Mouse (Mus musculus): ENCODE results near the gene Pacs2. TPM values are rescaled to one million over a fixed set of nuclear protein-coding genes. Genes with fewer than 3 reads are reported as not detected.

Pacs2 gene
- 10 to 100 TPM; 33.1 to 37.1 TPM for total RNA-seq (2021)
- long read RNA-seq, experiment 1, full-length matches to known transcripts, result 12 of 33 reads
- long read RNA-seq, experiment 1, partial matches to known transcripts, result 5 of 33 reads
- long read RNA-seq, experiment 1, other reads (novel, unspliced or antisense), result 16 of 33 reads
- long read RNA-seq, experiment 2, full-length matches to known transcripts, result 3 of 16 reads
- long read RNA-seq, experiment 2, partial matches to known transcripts, result 4 of 16 reads
- long read RNA-seq, experiment 2, other reads (novel, unspliced or antisense), result 9 of 16 reads

GRCm38 (mm10) chr12:113013604-113014558, at the start of gene Pacs2:
Pacs2 (plus strand) TSS chr12:113014508.
- DNase-seq, result peak; percentile 94 to 96

- no peak for DNase-seq
These were observed 48.5 kb upstream of the Pacs2 start for GRCm38 (mm10) chr12:112965783-112966182.

GRCm38 (mm10) chr12:112968943-112969342, 45.4 kb upstream of the Pacs2 start:
- no peak for DNase-seq

GRCm38 (mm10) chr12:112969616-112970015, 44.7 kb upstream of the Pacs2 start:
- peak in 1 of 2 experiments; percentile 34 for DNase-seq

GRCm38 (mm10) chr12:112974736-112975135, 39.6 kb upstream of the Pacs2 start:
- DNase-seq, result no peak

- DNase-seq, result peak; percentile 90 to 92
These were observed 37.8 kb upstream of the Pacs2 start, which contains the start of gene Btbd6 for GRCm38 (mm10) chr12:112976371-112977073. Btbd6 (plus strand) TSS chr12:112976482.

- no peak for DNase-seq
These were observed 37.2 kb upstream of the Pacs2 start for GRCm38 (mm10) chr12:112977156-112977555.

- no peak for DNase-seq
These were observed 32.3 kb upstream of the Pacs2 start for GRCm38 (mm10) chr12:112982031-112982430.

GRCm38 (mm10) chr12:112985346-112985745, 29.0 kb upstream of the Pacs2 start:
- DNase-seq, result no peak

GRCm38 (mm10) chr12:112987877-112988276, 26.4 kb upstream of the Pacs2 start:
- peak; percentile 27 to 69 for DNase-seq

- DNase-seq, result no peak
These were observed 23.5 kb upstream of the Pacs2 start for GRCm38 (mm10) chr12:112990706-112991405.

- no peak for DNase-seq
These were observed 22.9 kb upstream of the Pacs2 start for GRCm38 (mm10) chr12:112991444-112991843.

GRCm38 (mm10) chr12:112994153-112994552, 20.2 kb upstream of the Pacs2 start:
- DNase-seq, result no peak

- no peak for DNase-seq
These were observed 14.6 kb upstream of the Pacs2 start for GRCm38 (mm10) chr12:112999569-113000293.

- DNase-seq, result peak; percentile 97 to 99
These were observed 13.8 kb upstream of the Pacs2 start, which contains the start of gene Brf1 for GRCm38 (mm10) chr12:113000294-113001132. Brf1 (minus strand) TSS chr12:113000704.

- no peak for DNase-seq
These were observed 13.2 kb upstream of the Pacs2 start for GRCm38 (mm10) chr12:113001133-113001474.

GRCm38 (mm10) chr12:113002667-113003066, 11.6 kb upstream of the Pacs2 start:
- no peak for DNase-seq

GRCm38 (mm10) chr12:113004011-113004410, 10.3 kb upstream of the Pacs2 start:
- DNase-seq, result no peak

GRCm38 (mm10) chr12:113004993-113005392, 9.3 kb upstream of the Pacs2 start:
- DNase-seq, result peak; percentile 74 to 75

All from heart, adult 18-20 months (tissue).